Mouse (Mus musculus): ENCODE measurements around the gene Itgb8.

GRCm38 (mm10) chr12:119270036-119270435 is 31.4 kb upstream of the Itgb8 start:
- TF ChIP-seq CTCF (IDR thresholded peaks at IDR 0.05; ENCODE audit: borderline replicate concordance, insufficient read depth, low read depth, low read length) (no peak), POLR2A (IDR thresholded peaks at IDR 0.05; ENCODE audit: borderline replicate concordance, insufficient read depth, low read length) (no peak)

Data from cerebellum, adult 2 months (tissue).